Mouse (Mus musculus): Measurements from ENCODE around the gene Fnbp1l.

DNA sequence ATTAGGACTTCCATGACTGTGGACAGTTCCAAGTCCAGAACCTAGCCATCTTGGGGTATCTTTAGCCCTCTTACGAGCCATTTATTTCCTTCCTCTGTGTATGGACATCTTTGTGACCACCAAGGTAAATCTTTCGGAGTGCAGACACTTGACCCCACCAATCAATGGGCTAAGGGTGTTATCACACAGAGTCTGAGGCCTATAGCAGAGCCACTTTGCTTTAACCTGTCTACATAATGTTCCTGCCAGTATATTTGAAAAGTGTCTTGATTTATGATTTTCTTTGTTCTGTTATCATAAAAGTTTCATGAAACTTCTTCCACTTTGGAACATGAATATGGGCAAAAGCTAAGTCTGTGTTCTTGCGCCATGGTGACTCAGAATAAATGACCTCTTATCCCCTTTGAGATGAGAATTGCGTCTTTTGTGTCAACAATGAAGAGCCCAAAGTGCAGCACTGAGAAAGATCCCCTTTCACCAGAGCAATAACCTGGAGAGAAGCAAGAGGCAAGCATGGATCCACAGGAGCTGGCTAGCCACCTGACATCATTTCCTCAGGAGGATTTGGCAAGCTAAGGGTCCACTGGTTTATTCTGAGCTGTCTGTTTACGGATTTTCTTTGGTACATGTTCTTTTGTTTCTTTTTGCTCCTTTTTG lies 39.9 kb upstream of the Fnbp1l start:
- TF ChIP-seq POLR2A (IDR thresholded peaks at IDR 0.05; ENCODE audit: extremely low read depth, insufficient read depth, low read length) (no peak), CTCF (IDR thresholded peaks at IDR 0.05; ENCODE audit: extremely low read depth, insufficient read depth, low read length) (no peak)

All from cortical plate, adult 2 months (tissue).